Mouse (Mus musculus) midbrain, postnatal 0 days (tissue): ENCODE data around the gene Lrr1. TPM values are rescaled to one million over a fixed set of nuclear protein-coding genes. Genes with fewer than 3 reads are reported as not detected.

Experiments used
- ATAC-seq: fragments of 200-750 bp; cut with Nextera tagmentation; 2 replicates; pipeline ENCODE4 v1.8.0; 2017; ENCODE audit warnings: moderate number of reproducible peaks, mild to moderate bottlenecking, moderate TSS enrichment, moderate library complexity; ENCODE audit not compliant: low FRiP score
- DNase-seq: peaks from one replicate; pipeline ENCODE4 v3.0.0-alpha.2; 2015; ENCODE audit warnings: low spot score
- H3K27ac ChIP-seq: fragments of 300-500 bp; sonication (generic); 2 replicates; pipeline ENCODE4 v1.5.1; 2014; ENCODE audit warnings: low read depth, mild to moderate bottlenecking, low read length, mixed read lengths
- H3K27me3 ChIP-seq: fragments of 300-500 bp; sonication (generic); 2 replicates; pipeline ENCODE4 v1.6.1; 2014; ENCODE audit warnings: low read length, control low read depth, mixed read lengths; ENCODE audit not compliant: insufficient read depth
- H3K36me3 ChIP-seq: fragments of 300-500 bp; sonication (generic); 2 replicates; pipeline ENCODE4 v1.6.1; 2014; ENCODE audit warnings: low read length, control low read depth, mixed read lengths; ENCODE audit not compliant: insufficient read depth
- H3K4me1 ChIP-seq: fragments of 300-500 bp; sonication (generic); 2 replicates; pipeline ENCODE4 v1.6.1; 2014; ENCODE audit warnings: mild to moderate bottlenecking, control low read depth, antibody characterized with exemption, low read length, mixed read lengths; ENCODE audit not compliant: insufficient read depth
- H3K4me2 ChIP-seq: fragments of 300-500 bp; sonication (generic); 2 replicates; pipeline ENCODE4 v1.6.1; 2014; ENCODE audit warnings: low read depth, mild to moderate bottlenecking, low read length, mixed read lengths; ENCODE audit not compliant: poor library complexity, severe bottlenecking
- H3K4me3 ChIP-seq: fragments of 300-500 bp; sonication (generic); 2 replicates; pipeline ENCODE4 v1.5.1; 2014; ENCODE audit warnings: low read depth, mild to moderate bottlenecking, low read length, moderate library complexity
- H3K9ac ChIP-seq: fragments of 300-500 bp; sonication (generic); replicated peaks from 2 replicates; pipeline ENCODE4 v1.6.1; 2014; ENCODE audit warnings: mild to moderate bottlenecking, low read length, moderate library complexity, mixed read lengths; ENCODE audit not compliant: poor library complexity, severe bottlenecking
- H3K9me3 ChIP-seq: fragments of 300-500 bp; sonication (generic); 2 replicates; pipeline ENCODE4 v1.6.1; 2016; ENCODE audit warnings: low read length, control low read depth
- CTCF ChIP-seq: IDR thresholded peaks from 2 replicates; pipeline ENCODE4 v1.5.1; 2016; ENCODE audit warnings: antibody characterized with exemption, mild to moderate bottlenecking
- WGBS: fragments of 180-500 bp; shearing (Covaris S2); extraction: QIAGEN DNeasy Blood & Tissue Kit; methylation state at CpG from one replicate; pipeline ENCODE4 v1.1.7; 2014; 5-methylcytosine and 5-hydroxymethylcytosine counted together
- polyA plus RNA-seq: library from polyadenylated mRNA; unstranded; fragments of >200 nt; fragmentation: Nextera tagmentation; extraction: Ambion mirVana; gene quantifications from 2 replicates; pipeline ENCODE4 v1.2.1, GENCODE M21; 2015
- total RNA-seq: library from RNA; depleted of rRNA; stranded (reverse); fragments of >200 nt; gene quantifications from 2 replicates; pipeline ENCODE4 v1.2.3, GENCODE M21; 2014

Lrr1 gene
- total and polyA plus RNA-seq, 2 experiments from 2014 or later, result 1.2 to 1.6 TPM

GRCm38 (mm10) chr12:69198164-69198535 lies 29.5 kb downstream of the Lrr1 start, which contains the start of gene Dnaaf2:
Gene Dnaaf2 (minus strand): TSS chr12:69198429.
- peak within 1 kb of the TSS; percentile 94 for H3K27ac ChIP-seq
- H3K4me1 ChIP-seq, result peaks cover 3% of the 10 kb centered on the region; the same call in 1 of the 2 replicates
- TF ChIP-seq CTCF, result no peak
- ATAC-seq (peak; percentile 41; the same call in 1 of the 2 replicates), DNase-seq (peak; percentile 79)
- no peaks in the 10 kb centered on the region; the same call in 1 of the 2 replicates for H3K36me3 ChIP-seq
- H3K27me3 ChIP-seq, result no peaks in the 10 kb centered on the region
- WGBS, result under 1% methylated on average over 18 of the region's 18 CpGs
- peak within 1 kb of the TSS; percentile 94 for H3K4me3 ChIP-seq
- H3K9me3 ChIP-seq, result no peaks in the 10 kb centered on the region
- peak within 1 kb of the TSS; percentile 91 for H3K4me2 ChIP-seq
- peak within 1 kb of the TSS; percentile 86 for H3K9ac ChIP-seq

DNA sequence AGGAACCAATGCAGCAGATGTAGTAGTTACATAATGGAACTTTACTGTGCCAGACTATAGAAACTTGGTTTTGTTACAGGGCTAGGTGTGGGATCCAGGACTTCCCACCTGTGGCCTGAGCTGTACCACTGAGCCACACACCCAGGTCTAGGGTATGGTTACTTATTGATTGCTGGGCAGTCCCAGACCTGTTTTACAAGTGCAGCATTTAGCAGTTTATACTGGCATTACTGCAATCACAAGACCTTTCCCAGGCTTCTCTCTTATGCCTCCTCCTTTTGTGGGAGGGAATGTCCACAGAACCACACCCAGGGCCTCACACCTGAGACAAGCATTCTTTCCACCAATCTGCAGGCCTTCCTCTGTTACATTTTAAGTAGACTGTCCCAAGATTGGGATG lies 30.4 kb downstream of the Lrr1 start:
- no peaks in the 10 kb centered on the region; the same call in 1 of the 2 replicates for H3K36me3 ChIP-seq
- no peaks in the 10 kb centered on the region for H3K9me3 ChIP-seq
- no peaks in the 10 kb centered on the region for H3K27me3 ChIP-seq
- peaks cover 3% of the 10 kb centered on the region; the same call in 1 of the 2 replicates for H3K4me1 ChIP-seq
- no peak overlapping the region for H3K27ac ChIP-seq
- no peak overlapping the region for H3K4me3 ChIP-seq
- no peak overlapping the region for H3K9ac ChIP-seq
- DNase-seq, result no peak
- TF ChIP-seq CTCF, result no peak
- H3K4me2 ChIP-seq, result no peak overlapping the region
- ATAC-seq, result no peak

- H3K36me3 ChIP-seq, result no peaks in the 10 kb centered on the region; the same call in 1 of the 2 replicates
- TF ChIP-seq CTCF, result no peak
- no peak within 1 kb of the TSS for H3K4me3 ChIP-seq
- no peaks in the 10 kb centered on the region for H3K9me3 ChIP-seq
- H3K4me1 ChIP-seq, result no peaks in the 10 kb centered on the region
- no peak for ATAC-seq
- peak within 1 kb of the TSS; percentile 28 for H3K4me2 ChIP-seq
- no peak within 1 kb of the TSS for H3K9ac ChIP-seq
- 63% methylated on average over 16 of the region's 16 CpGs for WGBS
- DNase-seq, result peak; percentile 48
- H3K27ac ChIP-seq, result no peak within 1 kb of the TSS
- no peaks in the 10 kb centered on the region for H3K27me3 ChIP-seq
These were observed 35.6 kb downstream of the Lrr1 start, which contains the start of gene Gm49384 for GRCm38 (mm10) chr12:69204052-69204833. Gene Gm49384 (minus strand): TSS chr12:69204267.

GRCm38 (mm10) chr12:69207396-69207795 lies 38.8 kb downstream of the Lrr1 start:
- Histone ChIP-seq H3K36me3 (no peaks in the 10 kb centered on the region), H3K9me3 (no peaks in the 10 kb centered on the region), H3K27ac (no peak overlapping the region), H3K4me3 (no peak overlapping the region), H3K27me3 (no peaks in the 10 kb centered on the region), H3K9ac (no peak overlapping the region), H3K4me1 (no peaks in the 10 kb centered on the region), H3K4me2 (no peak overlapping the region)
- ATAC-seq (no peak), DNase-seq (no peak)
- no peak for TF ChIP-seq CTCF
- 94% methylated on average over 8 of the region's 8 CpGs for WGBS

GRCm38 (mm10) chr12:69207926-69208325 lies 39.3 kb downstream of the Lrr1 start:
- Histone ChIP-seq H3K9me3 (no peaks in the 10 kb centered on the region), H3K27ac (no peak overlapping the region), H3K36me3 (no peaks in the 10 kb centered on the region), H3K4me3 (no peak overlapping the region), H3K4me2 (no peak overlapping the region), H3K27me3 (no peaks in the 10 kb centered on the region), H3K4me1 (no peaks in the 10 kb centered on the region), H3K9ac (no peak overlapping the region)
- no peak for DNase-seq
- TF ChIP-seq CTCF, result no peak
- no peak for ATAC-seq
- 94% methylated on average over 7 of the region's 7 CpGs for whole genome bisulfite sequencing

- no peak overlapping the region for H3K27ac ChIP-seq
- WGBS, result 91% methylated on average over 2 of the region's 2 CpGs
- no peaks in the 10 kb centered on the region for H3K4me1 ChIP-seq
- H3K9me3 ChIP-seq, result no peaks in the 10 kb centered on the region
- DNase-seq (no peak), ATAC-seq (no peak)
- H3K36me3 ChIP-seq, result no peaks in the 10 kb centered on the region
- H3K4me3 ChIP-seq, result no peak overlapping the region
- H3K4me2 ChIP-seq, result no peak overlapping the region
- H3K9ac ChIP-seq, result no peak overlapping the region
- no peaks in the 10 kb centered on the region for H3K27me3 ChIP-seq
- TF ChIP-seq CTCF, result peak; percentile 38
These were observed 39.9 kb downstream of the Lrr1 start for GRCm38 (mm10) chr12:69208520-69208919.
